Mouse (Mus musculus) adrenal gland, postnatal 14 days (tissue): ENCODE data around the gene Med24. TPM values are rescaled to one million over a fixed set of nuclear protein-coding genes. Genes with fewer than 3 reads are reported as not detected.
"Not testable (repeated sequence)": the region's sequence is repeated elsewhere in the genome, so short reads cannot be mapped to it uniquely, and the experiment has no call there.

Experiments
- DNase-seq: peaks from one replicate; pipeline ENCODE4 v3.0.0; 2021; ENCODE audit warnings: mixed read lengths
- total RNA-seq: library from RNA; stranded (reverse); gene quantifications from 2 replicates; pipeline ENCODE4 v1.2.3, GENCODE M21; 2021

The Med24 gene
- total RNA-seq, 1 experiment from 2014 or later = 47.4 TPM

GRCm38 (mm10) chr11:98745932-98746853, 17.0 kb upstream of the Med24 start:
- DNase-seq = peak; percentile 66

- DNase-seq = no peak
These were observed 15.3 kb upstream of the Med24 start for GRCm38 (mm10) chr11:98744456-98745019.

- DNase-seq = peak; percentile 83
These were observed 14.6 kb upstream of the Med24 start for GRCm38 (mm10) chr11:98743655-98744345.

GRCm38 (mm10) chr11:98742397-98743291, 13.4 kb upstream of the Med24 start:
- DNase-seq = peak; percentile 70

GRCm38 (mm10) chr11:98741622-98742396, 12.6 kb upstream of the Med24 start:
- peak; percentile 92 for DNase-seq

GRCm38 (mm10) chr11:98741051-98741620, 11.9 kb upstream of the Med24 start:
- DNase-seq = no peak

GRCm38 (mm10) chr11:98740393-98741050, 11.3 kb upstream of the Med24 start, which contains the start of gene Thra:
TSS of gene Thra (plus strand) at chr11:98740638.
- DNase-seq = peak; percentile 86

- no peak for DNase-seq
These were observed 10.8 kb upstream of the Med24 start for GRCm38 (mm10) chr11:98740026-98740392.

- DNase-seq = no peak
These were observed 9.7 kb upstream of the Med24 start for GRCm38 (mm10) chr11:98738925-98739324.

- no peak for DNase-seq
These were observed 9.2 kb upstream of the Med24 start for GRCm38 (mm10) chr11:98738428-98738911.

GRCm38 (mm10) chr11:98737220-98737619, 8.0 kb upstream of the Med24 start:
- DNase-seq = not testable (repeated sequence)

GRCm38 (mm10) chr11:98736176-98736575, 6.9 kb upstream of the Med24 start:
- no peak for DNase-seq

- DNase-seq = no peak
These were observed 5.9 kb upstream of the Med24 start for GRCm38 (mm10) chr11:98735111-98735510.

GRCm38 (mm10) chr11:98734020-98734419, 4.8 kb upstream of the Med24 start:
- DNase-seq = no peak

GRCm38 (mm10) chr11:98731134-98731533, 1.9 kb upstream of the Med24 start:
- DNase-seq = peak; percentile 71

GRCm38 (mm10) chr11:98730727-98731126, 1.5 kb upstream of the Med24 start:
- no peak for DNase-seq

- no peak for DNase-seq
These were observed 3.2 kb downstream of the Med24 start for GRCm38 (mm10) chr11:98725926-98726506.

- DNase-seq = no peak
These were observed 6.1 kb downstream of the Med24 start for GRCm38 (mm10) chr11:98723098-98723497.

- DNase-seq = peak; percentile 76
These were observed 7.6 kb downstream of the Med24 start for GRCm38 (mm10) chr11:98721458-98722226.
